Comparison of ENCODE assay signal across 8 mouse cellular contexts in the genomic region with DNA sequence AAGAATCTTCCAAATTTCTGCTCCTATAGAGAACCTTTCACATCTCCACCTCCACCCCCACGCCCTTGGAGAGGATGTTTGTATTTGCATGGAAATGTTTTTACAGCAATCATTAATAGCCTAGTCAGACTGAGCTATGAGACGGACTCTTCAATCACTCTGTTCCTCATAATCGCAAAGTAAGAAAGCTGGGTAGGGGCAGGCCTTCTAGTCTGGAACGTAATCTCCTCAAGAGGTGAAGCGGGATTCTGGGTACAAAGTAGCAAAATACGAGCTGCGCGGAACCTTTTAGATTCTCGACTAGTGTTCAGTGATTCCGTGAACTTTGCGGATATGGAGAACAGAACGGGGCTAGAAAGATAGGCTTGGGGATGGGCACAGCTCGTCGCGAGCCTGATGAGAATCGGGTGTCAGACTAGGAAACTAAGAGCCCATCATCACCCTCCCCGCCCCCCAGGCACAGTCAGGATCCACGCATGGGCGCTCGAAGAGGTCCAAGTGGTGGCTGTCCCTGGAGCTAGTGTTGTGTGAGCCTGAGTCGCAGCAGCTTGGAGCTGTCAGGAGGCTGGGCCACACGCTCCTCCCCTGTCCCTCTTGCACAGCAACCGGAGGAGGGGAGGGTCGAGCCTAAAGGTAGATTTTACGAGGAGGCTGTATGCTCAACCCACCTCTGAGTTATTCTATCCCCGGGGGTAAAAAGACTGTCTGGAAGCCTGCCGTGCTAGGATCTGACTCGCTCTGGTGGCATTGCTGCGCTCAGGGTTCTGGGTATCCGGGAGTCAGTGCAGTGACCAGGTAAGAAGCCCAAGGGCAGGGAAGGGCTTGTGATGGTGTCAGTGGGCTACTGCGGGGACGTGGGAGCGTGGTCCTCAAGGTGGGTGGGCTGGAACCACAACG. TPM values are rescaled to one million over a fixed set of nuclear protein-coding genes. Genes with fewer than 3 reads are reported as not detected.
DNase-seq lines count a peak whose midpoint lies in the region; ATAC-seq and TF ChIP-seq lines count a peak whose summit lies in the region.

A gene (plus strand): TSS at position 107 of the 897 bp plus-strand sequence.

- no peaks in the 10 kb centered on the region for H3K9me3 ChIP-seq in heart, embryonic 11.5 days (replicated peaks; ENCODE audit: control insufficient read depth, low read length)
- no peaks in the 10 kb centered on the region for H3K9me3 ChIP-seq in kidney, embryonic 15.5 days (replicated peaks)
- no peaks in the 10 kb centered on the region for H3K9me3 ChIP-seq in liver, embryonic 11.5 days (ENCODE audit: control insufficient read depth, low read length)
- H3K9me3 ChIP-seq in neural tube, embryonic 11.5 days (ENCODE audit: control insufficient read depth, low read length) = no peaks in the 10 kb centered on the region

- peak; percentile 64 for ATAC-seq in heart, embryonic 11.5 days (replicated peaks; ENCODE audit: insufficient number of reproducible peaks, low FRiP score, low TSS enrichment)
- ATAC-seq in kidney, embryonic 15.5 days (replicated peaks; ENCODE audit: low FRiP score) = peak; percentile 97
- ATAC-seq in liver, embryonic 11.5 days (replicated peaks; ENCODE audit: low FRiP score) = peak; percentile 10; the same call in 1 of the 2 replicates
- ATAC-seq in neural tube, embryonic 11.5 days (ENCODE audit: insufficient read depth, low FRiP score, low TSS enrichment) = peak; percentile 82

- H3K9ac ChIP-seq in heart, embryonic 11.5 days (ENCODE audit: low read depth, low read length) = peak within 1 kb of the TSS; percentile 68
- peak within 1 kb of the TSS; percentile 50 for H3K9ac ChIP-seq in kidney, embryonic 15.5 days
- H3K9ac ChIP-seq in liver, embryonic 11.5 days (ENCODE audit: low read depth, low read length) = peak within 1 kb of the TSS; percentile 5; the same call in 1 of the 2 replicates
- H3K9ac ChIP-seq in neural tube, embryonic 11.5 days (ENCODE audit: low read length) = peak within 1 kb of the TSS; percentile 62

- peak; percentile 20 to 44 for DNase-seq in urinary bladder, adult 18-20 months (ENCODE audit: low spot score in 2 of 2)
- no peak for DNase-seq in urinary bladder, postnatal 10 days (ENCODE audit: low spot score)
- DNase-seq in liver, embryonic 11.5 days (ENCODE audit: low spot score) = peak; percentile 61
- DNase-seq in neural tube, embryonic 11.5 days (ENCODE audit: low spot score) = peak; percentile 65
- DNase-seq in urinary bladder, postnatal 14 days (ENCODE audit: low spot score) = peak; percentile 43

- H3K27me3 ChIP-seq in heart, embryonic 11.5 days (ENCODE audit: control insufficient read depth, insufficient read depth, low read length) = no peaks in the 10 kb centered on the region; the same call in 1 of the 2 replicates
- no peaks in the 10 kb centered on the region for H3K27me3 ChIP-seq in kidney, embryonic 15.5 days
- H3K27me3 ChIP-seq in liver, embryonic 11.5 days (replicated peaks; ENCODE audit: control insufficient read depth, insufficient read depth, low read length) = no peaks in the 10 kb centered on the region
- no peaks in the 10 kb centered on the region for H3K27me3 ChIP-seq in neural tube, embryonic 11.5 days (ENCODE audit: control insufficient read depth, insufficient read depth, low read length)

- TF ChIP-seq POLR2A in embryonic fibroblast, embryonic 13.5 days (IDR thresholded peaks at IDR 0.05; ENCODE audit: low read depth, low read length) = peak; percentile 59

- WGBS in heart, embryonic 11.5 days (ENCODE audit: insufficient replicate concordance) = 1% methylated on average over 34 of the region's 34 CpGs
- under 1% methylated on average over 34 of the region's 34 CpGs for WGBS in kidney, embryonic 15.5 days
- 2% methylated on average over 34 of the region's 34 CpGs for WGBS in liver, embryonic 11.5 days
- WGBS in neural tube, embryonic 11.5 days = under 1% methylated on average over 34 of the region's 34 CpGs

- peak within 1 kb of the TSS; percentile 89 for H3K4me2 ChIP-seq in heart, embryonic 11.5 days
- H3K4me2 ChIP-seq in kidney, embryonic 15.5 days = peak within 1 kb of the TSS; percentile 86
- H3K4me2 ChIP-seq in liver, embryonic 11.5 days = peak within 1 kb of the TSS; percentile 75
- peak within 1 kb of the TSS; percentile 78 for H3K4me2 ChIP-seq in neural tube, embryonic 11.5 days (ENCODE audit: low read depth)

- H3K4me3 ChIP-seq in embryonic fibroblast, embryonic 13.5 days (ENCODE audit: insufficient read depth, low read length) = peak within 1 kb of the TSS; percentile 23
- peak within 1 kb of the TSS; percentile 54 for H3K4me3 ChIP-seq in heart, embryonic 11.5 days (ENCODE audit: low read depth, low read length)
- H3K4me3 ChIP-seq in kidney, embryonic 15.5 days (replicated peaks) = peak within 1 kb of the TSS; percentile 53
- peak within 1 kb of the TSS; percentile 45 for H3K4me3 ChIP-seq in liver, embryonic 11.5 days (ENCODE audit: low read depth, low read length)
- peak within 1 kb of the TSS; percentile 40 for H3K4me3 ChIP-seq in neural tube, embryonic 11.5 days (ENCODE audit: low read depth, low read length)

- TF ChIP-seq CTCF in embryonic fibroblast, embryonic 13.5 days (IDR thresholded peaks at IDR 0.05; ENCODE audit: borderline replicate concordance, insufficient read depth, low read length) = no peak

- 0 out of 2 replicates have a peak, but pooled peaks cover 2% of the 10 kb centered on the region for H3K4me1 ChIP-seq in embryonic fibroblast, embryonic 13.5 days (ENCODE audit: control insufficient read depth, insufficient read depth, low read length)
- peaks cover 3% of the 10 kb centered on the region; the same call in 1 of the 2 replicates for H3K4me1 ChIP-seq in heart, embryonic 11.5 days (ENCODE audit: control insufficient read depth, insufficient read depth, low read length)
- peaks cover 26% of the 10 kb centered on the region for H3K4me1 ChIP-seq in kidney, embryonic 15.5 days
- H3K4me1 ChIP-seq in liver, embryonic 11.5 days (replicated peaks; ENCODE audit: control insufficient read depth, insufficient read depth, low read length) = peaks cover 3% of the 10 kb centered on the region; the same call in 1 of the 2 replicates
- H3K4me1 ChIP-seq in neural tube, embryonic 11.5 days (ENCODE audit: control insufficient read depth, insufficient read depth, low read length) = no peaks in the 10 kb centered on the region

- no peaks in the 10 kb centered on the region for H3K36me3 ChIP-seq in heart, embryonic 11.5 days (ENCODE audit: control insufficient read depth, insufficient read depth, low read length)
- no peaks in the 10 kb centered on the region for H3K36me3 ChIP-seq in kidney, embryonic 15.5 days
- H3K36me3 ChIP-seq in liver, embryonic 11.5 days (ENCODE audit: control insufficient read depth, insufficient read depth, low read length) = no peaks in the 10 kb centered on the region
- no peaks in the 10 kb centered on the region for H3K36me3 ChIP-seq in neural tube, embryonic 11.5 days (ENCODE audit: control insufficient read depth, insufficient read depth, low read length)

- peak within 1 kb of the TSS; percentile 63; the same call in 1 of the 2 replicates for H3K27ac ChIP-seq in embryonic fibroblast, embryonic 13.5 days (ENCODE audit: insufficient read depth, low read length)
- peak within 1 kb of the TSS; percentile 25; the same call in 1 of the 2 replicates for H3K27ac ChIP-seq in heart, embryonic 11.5 days (ENCODE audit: low read depth, low read length)
- H3K27ac ChIP-seq in kidney, embryonic 15.5 days = peak within 1 kb of the TSS; percentile 91
- H3K27ac ChIP-seq in liver, embryonic 11.5 days (ENCODE audit: low read depth, low read length) = no peak within 1 kb of the TSS
- no peak within 1 kb of the TSS for H3K27ac ChIP-seq in neural tube, embryonic 11.5 days (ENCODE audit: low read depth, low read length)

RNA-seq across cellular contexts. Expression of the gene that starts here (rescaled TPM):
- 38.7 and 58.4 TPM in 2 replicates for polyA plus RNA-seq in embryonic fibroblast, embryonic 13.5 days (2011; ENCODE audit: insufficient read length, low read depth, missing spikeins)
- 14.9 and 15.0 TPM in 2 replicates for polyA plus RNA-seq in heart, embryonic 11.5 days (2014; fragmentation: Nextera tagmentation; extraction: Ambion mirVana)
- 66.6 and 67.2 TPM in 2 replicates for polyA plus RNA-seq in kidney, embryonic 15.5 days (2015; fragmentation: Nextera tagmentation; extraction: Ambion mirVana)
- 3.1 and 3.7 TPM in 2 replicates for polyA plus RNA-seq in liver, embryonic 11.5 days (2014; fragmentation: Nextera tagmentation; extraction: Ambion mirVana)
- polyA plus RNA-seq in neural tube, embryonic 11.5 days (2014; fragmentation: Nextera tagmentation; extraction: Ambion mirVana) = 6.6 and 7.9 TPM in 2 replicates

Comparison
In these comparisons a context has a peak if more than half of its experiments do, and no peak if none do; other contexts are left out.
1. H3K27ac ChIP-seq: peak in embryonic fibroblast, embryonic 13.5 days (single experiment), heart, embryonic 11.5 days (single experiment) and kidney, embryonic 15.5 days (single experiment); none in liver, embryonic 11.5 days (single experiment) and neural tube, embryonic 11.5 days (single experiment).
2. ATAC-seq: peak in every context shown above with its lines; median percentile 97 in kidney, embryonic 15.5 days; 82 in neural tube, embryonic 11.5 days; 64 in heart, embryonic 11.5 days; 10 in liver, embryonic 11.5 days.
3. H3K9ac ChIP-seq: peak in every context shown above with its lines; median percentile 68 in heart, embryonic 11.5 days; 62 in neural tube, embryonic 11.5 days; 50 in kidney, embryonic 15.5 days; 5 in liver, embryonic 11.5 days.
4. Peak in every context shown above with its lines, with median percentiles within 50 percentile points of each other: H3K4me3 ChIP-seq and H3K4me2 ChIP-seq.